Mouse (Mus musculus) brain, embryonic 14.5 days (tissue): ENCODE data around the gene Dip2c. TPM values are rescaled to one million over a fixed set of nuclear protein-coding genes. Genes with fewer than 3 reads are reported as not detected.

Experiments
- DNase-seq: peaks from one replicate; pipeline ENCODE4 v3.0.0-alpha.2; 2011; ENCODE audit warnings: low read depth
- CTCF ChIP-seq: fragments of 200-500 bp; IDR thresholded peaks from 2 replicates; pipeline ENCODE4 v1.5.1; 2012; ENCODE audit warnings: inconsistent platforms, mild to moderate bottlenecking, moderate library complexity, borderline replicate concordance; ENCODE audit not compliant: insufficient read depth, insufficient read length; ENCODE audit errors: extremely low read depth
- POLR2A ChIP-seq: fragments of 200-500 bp; IDR thresholded peaks from 2 replicates; pipeline ENCODE4 v1.6.1; 2012; ENCODE audit warnings: mild to moderate bottlenecking, inconsistent platforms, borderline replicate concordance; ENCODE audit not compliant: poor library complexity, insufficient read depth, insufficient read length, severe bottlenecking; ENCODE audit errors: extremely low read depth
- polyA plus RNA-seq: library from polyadenylated mRNA; depleted of rRNA; stranded (reverse); fragments of >200 nt; gene quantifications from 2 replicates; pipeline ENCODE4 v1.2.3, GENCODE M21; 2012

Gene Dip2c
- polyA plus RNA-seq, 1 experiment = 29.5 TPM

DNA sequence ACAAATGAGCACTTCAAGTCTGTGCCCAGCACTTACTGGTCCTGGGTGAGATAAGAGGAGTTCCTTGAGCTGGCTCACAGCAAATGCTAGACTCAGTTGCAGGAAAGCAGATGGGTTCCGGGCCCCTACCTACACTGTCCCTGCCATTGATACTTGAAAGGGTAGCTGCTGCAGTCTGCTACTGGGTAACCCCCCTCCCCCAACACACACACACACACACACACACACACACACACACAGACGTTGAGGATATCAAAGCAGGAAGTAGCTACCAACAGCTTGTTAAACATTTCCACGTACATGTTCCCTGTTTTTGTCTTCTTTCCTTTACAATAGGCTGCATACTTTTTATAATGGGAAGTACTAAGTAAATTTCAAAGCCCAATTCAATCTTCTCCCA, 361.6 kb downstream of the Dip2c start:
- no peak for TF ChIP-seq POLR2A
- no peak for TF ChIP-seq CTCF
- DNase-seq = no peak

DNA sequence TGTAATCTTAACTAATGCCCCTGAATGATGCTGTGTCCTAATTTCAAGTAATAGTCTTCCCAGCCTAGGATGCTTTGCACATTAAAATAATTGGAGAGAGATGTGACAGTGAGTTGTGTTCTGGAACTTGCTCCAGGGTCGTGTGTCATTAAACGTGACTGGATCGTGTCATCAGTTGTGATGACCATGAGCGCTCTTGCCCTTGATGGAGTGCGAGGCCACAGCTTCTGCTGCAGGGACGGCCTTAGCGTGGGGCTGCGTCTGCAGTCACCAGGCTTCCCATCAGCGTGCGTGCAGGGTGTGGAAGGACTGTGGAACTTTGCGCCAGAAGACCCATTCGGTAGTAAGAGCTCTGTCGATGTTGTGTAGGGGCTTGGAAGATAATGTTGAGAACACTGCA, 372.4 kb downstream of the Dip2c start:
- no peak for DNase-seq
- TF ChIP-seq POLR2A (no peak), CTCF (no peak)

DNA sequence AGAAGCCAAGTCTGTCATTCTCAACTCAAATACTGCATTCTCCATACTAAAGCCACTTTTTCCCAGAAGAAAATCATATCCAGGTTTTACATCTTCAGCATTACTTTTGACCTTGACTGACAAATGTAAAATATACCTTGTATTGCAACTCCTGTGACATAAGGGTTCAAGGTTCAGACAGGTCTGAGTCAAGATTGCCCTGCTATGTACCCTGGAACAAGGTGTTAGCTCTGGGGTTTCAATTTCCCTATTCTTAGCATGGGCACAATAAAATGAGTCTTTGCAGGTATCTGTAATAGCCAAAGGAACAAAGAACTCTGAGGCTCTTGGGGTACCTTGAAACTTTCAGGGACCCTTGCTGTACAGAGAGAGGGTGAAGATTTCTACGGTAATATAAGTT, 373.6 kb downstream of the Dip2c start:
- no peak for TF ChIP-seq CTCF
- TF ChIP-seq POLR2A = no peak
- DNase-seq = no peak

DNA sequence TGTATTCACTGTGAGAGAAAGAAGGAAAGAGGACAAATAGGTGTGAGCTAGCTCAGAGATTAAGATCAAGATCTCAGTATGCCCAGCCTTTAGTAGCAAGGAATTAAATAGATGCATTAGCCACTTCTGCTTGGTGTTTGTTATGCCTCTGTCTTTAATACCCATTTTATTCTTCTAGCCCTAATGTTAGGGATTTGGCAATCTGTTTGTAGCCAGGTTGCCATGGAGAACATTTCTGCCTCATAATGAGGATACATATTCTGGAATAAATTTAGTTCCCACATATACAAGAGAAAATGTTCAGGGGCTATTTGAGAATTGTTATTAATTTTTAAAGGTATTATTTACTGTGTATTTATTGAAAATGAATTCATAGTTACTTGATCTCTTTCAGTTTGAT, 374.3 kb downstream of the Dip2c start:
- DNase-seq = peak; percentile 13
- TF ChIP-seq CTCF (no peak), POLR2A (no peak)

DNA sequence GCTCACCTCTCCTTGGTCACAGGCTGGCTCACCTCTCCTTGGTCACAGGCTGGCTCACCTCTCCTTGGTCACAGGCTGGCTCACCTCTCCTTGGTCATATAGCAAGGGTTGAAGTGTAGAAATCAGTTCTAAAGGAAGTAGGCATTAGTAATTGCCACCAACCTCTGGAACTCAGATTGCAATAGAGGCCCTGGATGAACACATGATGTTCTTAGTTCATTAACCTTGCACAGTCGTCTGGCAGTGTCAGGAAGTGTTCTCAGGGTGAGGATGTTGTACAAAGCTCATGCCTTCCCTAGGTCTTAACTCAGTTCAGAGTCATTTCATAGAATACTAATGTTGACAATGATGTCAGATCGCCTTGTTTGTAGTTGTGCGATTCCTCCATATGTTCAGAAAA, 376.7 kb downstream of the Dip2c start:
- no peak for DNase-seq
- TF ChIP-seq CTCF = no peak

DNA sequence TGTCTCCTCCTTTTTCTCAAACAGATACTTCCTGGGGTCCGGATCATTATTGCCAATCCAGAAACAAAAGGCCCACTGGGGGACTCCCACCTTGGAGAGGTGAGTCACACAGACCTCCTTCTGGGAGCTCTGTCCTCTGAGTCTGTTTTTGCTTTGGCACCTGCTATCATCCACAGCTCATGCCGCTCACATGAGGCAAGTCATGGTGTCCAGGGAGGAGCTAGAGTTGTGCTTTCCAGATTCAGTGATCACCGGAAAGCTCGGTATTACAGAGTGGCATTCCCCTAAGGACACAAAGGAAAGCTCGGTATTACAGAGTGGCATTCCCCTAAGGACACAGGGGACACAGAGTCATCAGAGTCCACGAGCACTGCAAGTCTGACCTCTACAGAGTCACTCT, 380.3 kb downstream of the Dip2c start:
- TF ChIP-seq CTCF (no peak), POLR2A (no peak)

DNA sequence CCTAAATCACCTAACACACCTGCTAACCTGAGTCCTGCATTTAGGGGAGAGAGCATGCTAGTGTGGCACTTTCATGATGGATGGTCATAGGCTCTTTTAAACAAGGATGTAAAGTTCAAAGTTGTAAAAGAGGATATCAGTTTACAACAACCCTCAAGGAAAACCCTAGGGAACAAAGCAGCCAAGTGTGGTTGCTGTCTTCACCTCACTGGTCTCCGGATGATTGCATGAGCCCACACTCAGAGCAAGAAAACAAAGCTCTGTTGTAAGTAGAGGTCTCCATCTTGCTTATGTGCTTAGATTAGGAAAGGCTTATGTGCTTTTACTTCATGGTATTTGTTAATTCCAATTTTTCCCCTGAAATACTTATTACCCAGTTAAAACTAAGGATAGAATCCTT, 384.4 kb downstream of the Dip2c start:
- DNase-seq = no peak
- TF ChIP-seq CTCF (no peak), POLR2A (no peak)

More for the DNA sequence above, 380.3 kb downstream of the Dip2c start:
- no peak for DNase-seq

DNA sequence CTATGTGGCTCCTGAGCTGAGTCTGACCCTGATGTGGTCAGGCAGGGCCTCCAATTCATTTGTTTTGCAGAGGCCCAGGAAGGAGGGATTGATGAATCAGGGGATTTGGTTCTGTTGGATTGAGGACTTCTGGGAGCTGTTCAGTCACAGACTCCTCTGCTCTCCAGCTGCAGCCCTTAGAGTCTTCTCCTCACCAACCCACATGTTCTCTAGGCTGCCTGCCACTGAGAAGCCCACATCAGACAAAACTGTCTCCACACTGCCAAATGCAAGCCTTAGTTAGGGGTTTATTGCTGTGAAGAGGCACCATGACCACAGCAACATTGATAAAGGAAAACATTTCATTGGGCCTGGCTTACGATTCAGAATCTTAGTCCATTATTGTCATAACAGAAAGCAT, 387.3 kb downstream of the Dip2c start:
- TF ChIP-seq POLR2A = no peak
- no peak for DNase-seq

DNA sequence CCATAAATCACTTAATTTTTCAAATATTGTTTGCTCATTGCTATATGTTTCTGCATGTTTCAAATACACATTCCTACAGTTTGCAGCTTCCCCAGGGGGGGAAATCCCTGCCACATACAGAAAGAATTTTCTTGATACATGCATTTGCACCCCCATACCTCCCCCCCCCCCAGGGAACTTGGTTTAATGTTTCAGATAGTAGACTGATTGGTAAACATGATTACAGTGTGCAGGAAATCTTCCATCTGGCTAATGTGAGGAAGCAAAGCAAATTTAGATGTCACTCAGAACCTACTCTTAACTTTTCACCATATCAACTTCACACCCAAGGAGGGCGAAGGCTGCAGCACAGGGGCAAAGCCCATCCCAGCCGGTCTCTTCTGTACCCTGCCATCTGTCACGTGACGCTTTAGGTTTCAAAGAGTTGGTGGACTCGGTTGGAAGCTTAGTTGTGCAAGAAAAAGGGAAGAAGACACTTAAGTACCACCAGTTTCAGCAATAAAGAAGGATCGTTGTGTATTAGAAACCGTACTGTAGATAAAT, 391.7 kb downstream of the Dip2c start:
- DNase-seq = no peak
- TF ChIP-seq CTCF = no peak
- no peak for TF ChIP-seq POLR2A

DNA sequence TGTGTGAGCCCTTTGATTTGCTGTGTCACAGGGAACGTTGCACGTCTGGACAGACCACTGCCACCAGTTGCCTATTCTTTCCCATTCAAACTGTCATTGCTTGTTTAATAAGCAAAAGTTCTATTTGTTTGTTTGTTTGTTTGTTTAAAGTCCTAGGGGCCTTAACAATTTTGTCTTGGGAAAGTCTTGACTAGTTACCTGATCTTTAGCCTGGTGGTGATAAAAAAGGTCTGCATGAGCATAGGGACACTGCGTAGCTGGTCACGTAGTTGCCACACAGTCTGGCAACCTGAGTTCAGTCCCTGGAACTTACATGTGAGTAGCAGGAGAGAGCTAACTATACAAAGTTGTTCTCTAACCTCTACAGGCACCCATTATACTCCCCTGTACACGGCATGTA, 392.9 kb downstream of the Dip2c start:
- no peak for TF ChIP-seq POLR2A
- no peak for TF ChIP-seq CTCF
- DNase-seq = no peak

DNA sequence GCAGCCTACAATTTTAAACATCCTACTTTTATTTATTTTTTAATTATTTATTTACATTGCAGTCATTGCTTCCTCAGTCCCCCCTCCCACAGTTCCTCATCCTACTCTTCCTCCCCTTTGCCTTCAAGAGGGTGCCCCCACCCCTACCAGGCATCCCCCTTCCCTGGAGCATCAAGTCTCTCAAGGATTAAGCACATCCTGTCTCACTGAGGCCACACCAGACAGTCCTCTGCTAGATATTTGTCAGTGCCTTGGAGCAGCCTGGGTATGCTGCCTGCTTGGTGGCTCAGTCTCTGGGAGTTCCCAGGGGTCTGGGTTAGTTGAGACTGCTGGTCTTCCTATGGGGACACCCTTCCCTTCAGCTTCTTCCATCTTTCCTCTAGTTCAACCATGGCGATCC, 397.8 kb downstream of the Dip2c start:
- DNase-seq = no peak
- TF ChIP-seq CTCF (no peak), POLR2A (no peak)

DNA sequence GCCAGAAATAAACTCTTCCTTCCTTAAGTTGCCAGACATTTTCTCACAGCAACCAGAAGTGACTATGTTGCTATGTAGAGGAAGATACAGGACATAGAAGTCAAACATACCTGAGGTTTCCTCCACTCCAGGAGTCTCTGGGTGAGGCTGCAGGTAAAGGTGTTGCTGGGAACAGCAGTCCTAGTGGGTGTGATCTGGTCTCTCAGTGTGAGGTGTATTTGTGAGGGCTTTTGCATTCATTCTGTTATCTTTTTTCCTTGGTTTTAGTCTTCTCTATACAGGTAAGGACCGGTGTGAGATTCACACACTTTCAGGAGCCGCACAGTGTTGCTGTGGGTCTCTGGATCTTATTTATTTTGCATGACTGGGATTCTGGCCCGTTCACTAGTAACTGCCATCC, 405.2 kb downstream of the Dip2c start:
- no peak for DNase-seq
- no peak for TF ChIP-seq POLR2A

DNA sequence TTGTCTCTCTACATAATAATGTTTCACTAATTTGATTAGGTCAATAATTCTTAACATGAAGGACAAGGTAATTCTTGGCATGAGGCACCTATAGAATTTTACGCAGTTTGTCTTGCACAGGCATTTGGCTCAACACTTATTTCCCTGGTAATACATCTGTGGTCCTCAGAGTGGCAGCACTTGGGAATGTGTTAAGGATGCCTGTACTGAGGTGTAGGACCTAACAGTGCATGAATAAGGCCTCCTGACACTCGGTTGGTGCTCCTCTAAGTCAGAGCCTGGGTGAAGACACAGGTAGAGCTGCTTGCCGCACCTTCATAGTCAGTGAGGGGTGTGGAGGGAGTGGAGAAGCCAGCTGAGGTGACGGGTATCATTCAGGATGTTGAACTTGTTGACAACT, 407.0 kb downstream of the Dip2c start:
- no peak for DNase-seq
- TF ChIP-seq POLR2A (no peak), CTCF (peak; percentile 10; the same call in 1 of the 2 replicates)
